Mouse (Mus musculus) spleen, adult 2 months (tissue): ENCODE data around the gene Iqch.

Experiments
- CTCF ChIP-seq: fragments of 200-500 bp; IDR thresholded peaks from 2 replicates; pipeline ENCODE4 v1.5.1; 2011; ENCODE audit warnings: mild to moderate bottlenecking, inconsistent platforms; ENCODE audit not compliant: insufficient read depth, insufficient read length, insufficient replicate concordance; ENCODE audit errors: extremely low read depth
- POLR2A ChIP-seq: fragments of 200-500 bp; IDR thresholded peaks from 2 replicates; pipeline ENCODE4 v1.6.1; 2011; ENCODE audit warnings: low read depth, low read length, inconsistent platforms

DNA sequence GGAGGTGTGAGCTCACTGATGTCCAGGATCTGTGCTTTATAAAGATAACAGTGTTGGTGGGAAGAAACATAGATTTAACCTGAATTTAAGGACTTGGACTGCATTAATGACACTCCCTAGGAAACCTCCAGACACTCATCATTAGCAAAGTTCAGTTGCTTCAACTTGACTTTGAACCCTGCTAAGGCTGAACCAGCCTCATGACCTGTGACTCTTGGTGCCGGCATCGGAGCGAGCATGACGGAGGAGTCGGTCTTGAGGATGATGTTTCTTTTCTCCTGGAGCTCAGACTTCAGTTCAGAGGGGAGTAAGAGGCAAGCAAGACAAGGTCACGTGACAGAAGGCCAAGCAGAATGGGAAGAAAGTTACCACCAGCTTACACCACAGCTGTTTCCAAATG is 41.7 kb upstream of the Iqch start:
- no peak for TF ChIP-seq POLR2A
- TF ChIP-seq CTCF: no peak
